ENCODE assay signal across 25 mouse cellular contexts in genomic region chr8:88840096-88840495, GRCm38 (mm10).
"Had no signal": no experiment of that assay in that cellular context is flagged by ENCODE, and none has a peak within 500 bp of the region (broad histone marks: within the 10 kb centered on the region; RNA-seq: fewer than 3 reads in every experiment).

No protein-coding gene starts in this region.

- H3K4me3 ChIP-seq: heart, adult 2 months; heart, embryonic 13.5 days; heart, embryonic 15.5 days; hindbrain, embryonic 13.5 days; hindbrain, embryonic 15.5 days; kidney, embryonic 15.5 days; limb, embryonic 12.5 days; liver, embryonic 13.5 days; liver, embryonic 15.5 days had no signal

- H3K4me1 ChIP-seq: heart, embryonic 15.5 days; kidney, embryonic 15.5 days; limb, embryonic 12.5 days; liver, embryonic 13.5 days; liver, embryonic 15.5 days had no signal

- H3K36me3 ChIP-seq: heart, embryonic 13.5 days; heart, embryonic 15.5 days; hindbrain, embryonic 13.5 days; hindbrain, embryonic 15.5 days; kidney, embryonic 15.5 days; limb, embryonic 12.5 days; liver, embryonic 13.5 days; liver, embryonic 15.5 days had no signal

- H3K9ac ChIP-seq: heart, embryonic 13.5 days; heart, embryonic 15.5 days; hindbrain, embryonic 13.5 days; hindbrain, embryonic 15.5 days; kidney, embryonic 15.5 days; limb, embryonic 12.5 days; liver, embryonic 13.5 days; liver, embryonic 15.5 days had no signal

- H3K27me3 ChIP-seq: heart, embryonic 15.5 days; hindbrain, embryonic 15.5 days; kidney, embryonic 15.5 days; liver, embryonic 13.5 days; liver, embryonic 15.5 days had no signal

- H3K27ac ChIP-seq: heart, adult 2 months; heart, embryonic 13.5 days; heart, embryonic 15.5 days; hindbrain, embryonic 13.5 days; hindbrain, embryonic 15.5 days; hindbrain, postnatal 0 days; kidney, embryonic 15.5 days; kidney, postnatal 0 days; limb, embryonic 12.5 days; liver, embryonic 13.5 days; liver, embryonic 15.5 days had no signal

- DNase-seq: gastrocnemius, postnatal 14 days; gastrocnemius, postnatal 36 days; heart, adult 11 months; heart, adult 2 months; heart, postnatal 14 days; heart, postnatal 36 days; kidney, adult 11 months; kidney, adult 2 months; kidney, adult 9 months; kidney, postnatal 14 days; kidney, postnatal 36 days; layer of hippocampus, adult 9-11 months; layer of hippocampus, postnatal 36 days; left cerebral cortex, postnatal 4 days; liver; liver, embryonic 13.5 days had no signal

- H3K9me3 ChIP-seq: heart, embryonic 13.5 days; heart, embryonic 15.5 days; hindbrain, embryonic 13.5 days; hindbrain, embryonic 15.5 days; kidney, embryonic 15.5 days; limb, embryonic 12.5 days; liver, embryonic 13.5 days; liver, embryonic 15.5 days had no signal
